Mouse (Mus musculus): Measurements from ENCODE around the gene Rnf213. TPM values are rescaled to one million over a fixed set of nuclear protein-coding genes. Genes with fewer than 3 reads are reported as not detected.
"Not testable (repeated sequence)": the region's sequence is repeated elsewhere in the genome, so short reads cannot be mapped to it uniquely, and the experiment has no call there.

Rnf213 gene
- 10 to 100 TPM; 19.1 to 20.6 TPM for total RNA-seq (2021)
- long read RNA-seq, experiment 1 = 0 reads
- long read RNA-seq, experiment 2 = 0 reads

DNA sequence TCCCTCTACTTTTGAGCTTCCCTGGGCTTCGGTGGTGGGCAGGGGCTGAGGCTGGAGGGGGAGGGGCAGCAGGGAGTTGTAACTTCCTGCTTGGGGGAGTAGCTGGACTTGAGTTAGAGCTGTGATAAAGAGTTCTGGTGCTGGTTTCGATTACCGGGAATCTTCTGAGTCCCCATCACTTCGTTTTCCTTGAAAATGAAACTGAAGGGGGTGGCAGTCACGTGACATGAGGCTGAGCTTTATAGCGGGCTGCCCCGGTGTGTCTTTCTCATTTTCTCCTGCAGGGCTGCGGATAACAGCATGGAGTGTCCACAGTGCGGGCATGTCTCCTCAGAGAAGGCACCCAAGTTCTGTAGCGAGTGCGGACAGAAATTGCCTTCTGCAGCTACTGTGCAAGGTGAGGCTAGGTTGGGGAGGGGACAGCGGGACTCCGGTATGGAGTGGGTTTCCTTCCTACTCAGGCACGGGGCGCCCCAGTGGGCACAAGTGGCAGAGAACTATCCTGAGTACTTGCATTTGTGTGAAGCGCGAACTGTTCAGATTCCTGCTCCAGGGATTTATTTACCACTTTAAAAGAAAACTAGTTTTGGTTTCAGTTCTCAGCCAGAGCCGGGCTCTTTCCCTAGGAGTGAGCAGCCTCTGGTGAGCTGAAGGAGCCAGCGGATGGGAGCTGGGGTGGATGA, at the start of gene Rnf213:
TSS of gene Rnf213 (plus strand) at position 301 of the 683 bp plus-strand sequence.
- peak; percentile 64 to 70 for DNase-seq (ENCODE audit: low spot score in 2 of 2)

DNA sequence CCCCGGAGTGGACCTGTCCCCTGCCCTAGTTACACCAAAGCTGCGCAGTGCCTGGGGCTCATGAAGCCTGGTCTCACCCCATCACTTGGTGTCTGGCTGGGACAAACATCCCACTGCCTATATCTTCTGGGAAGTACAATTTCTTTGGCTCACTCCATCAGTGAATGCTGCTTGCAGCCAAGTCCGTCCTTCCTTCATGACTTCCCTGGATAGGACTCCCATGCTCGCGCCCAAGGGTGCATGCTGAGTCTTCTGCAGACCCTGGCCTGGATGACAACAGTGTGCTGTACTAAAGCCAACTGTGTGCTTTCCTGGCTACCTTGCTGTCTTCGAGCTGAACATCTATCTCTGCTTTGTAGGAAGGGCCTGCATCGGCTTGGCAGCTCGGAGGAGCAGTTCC, 48.7 kb upstream of the Rnf213 start:
- no peak for DNase-seq (ENCODE audit: low spot score in 2 of 2)

DNA sequence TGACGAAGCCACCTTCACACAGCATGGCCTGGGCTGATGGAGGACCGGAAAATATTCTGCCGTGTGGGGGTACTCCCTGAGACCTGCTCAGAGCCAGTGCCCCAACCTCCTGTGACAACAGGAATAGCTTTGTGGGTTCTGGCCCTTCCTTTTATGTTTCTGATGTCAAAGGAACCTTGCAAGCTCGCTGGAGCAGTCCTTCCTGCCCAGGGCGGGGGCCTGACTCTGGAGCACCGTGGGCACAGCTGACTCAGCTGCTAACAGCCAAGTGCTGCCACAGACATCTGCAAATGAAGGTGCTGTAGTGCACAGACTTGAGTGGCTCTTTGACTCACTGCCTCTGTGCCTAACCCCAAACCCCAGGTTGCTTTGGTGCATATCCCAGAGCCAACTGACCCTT, 48.0 kb upstream of the Rnf213 start:
- no peak for DNase-seq (ENCODE audit: low spot score in 2 of 2)

DNA sequence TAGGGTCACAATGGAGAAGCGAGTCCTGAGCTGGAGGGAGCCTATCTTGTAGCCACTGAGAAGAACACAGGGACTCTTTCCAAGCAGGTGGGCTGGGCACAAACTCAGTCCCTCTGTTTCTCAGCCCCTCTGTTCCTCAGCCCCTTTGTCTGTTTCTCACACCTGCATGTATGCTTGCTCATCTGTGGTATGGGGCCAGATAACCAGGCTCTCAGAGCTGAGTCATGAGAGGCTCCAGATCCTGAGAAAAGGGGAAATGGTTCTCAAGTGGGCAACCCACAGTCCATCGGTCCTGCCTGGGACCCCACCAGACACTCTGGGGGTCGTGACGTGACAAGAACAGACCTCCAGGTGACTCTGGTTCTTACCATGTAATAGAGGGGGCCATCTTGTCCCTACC, 45.8 kb upstream of the Rnf213 start:
- DNase-seq (ENCODE audit: low spot score in 2 of 2) = no peak

DNA sequence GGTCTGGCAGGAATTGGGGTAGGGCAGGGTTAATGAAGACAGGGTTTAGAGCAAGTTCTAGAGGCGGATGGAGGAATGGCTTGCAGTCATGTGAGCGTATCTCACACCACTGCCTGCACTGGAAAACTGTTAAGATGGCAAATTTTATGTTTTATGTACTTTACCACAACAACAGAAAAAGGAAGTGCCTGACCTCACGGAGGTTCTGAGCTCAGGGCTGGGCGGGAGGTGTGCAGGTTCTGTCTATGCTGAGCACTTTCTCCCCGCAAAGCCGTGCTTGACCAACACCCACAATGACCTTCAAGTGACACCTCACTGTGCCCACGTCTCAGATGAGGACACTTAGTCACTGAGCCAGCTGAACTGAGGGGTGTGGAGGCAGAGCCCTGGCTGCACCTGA, 40.8 kb upstream of the Rnf213 start:
- DNase-seq (ENCODE audit: low spot score in 2 of 2) = no peak

DNA sequence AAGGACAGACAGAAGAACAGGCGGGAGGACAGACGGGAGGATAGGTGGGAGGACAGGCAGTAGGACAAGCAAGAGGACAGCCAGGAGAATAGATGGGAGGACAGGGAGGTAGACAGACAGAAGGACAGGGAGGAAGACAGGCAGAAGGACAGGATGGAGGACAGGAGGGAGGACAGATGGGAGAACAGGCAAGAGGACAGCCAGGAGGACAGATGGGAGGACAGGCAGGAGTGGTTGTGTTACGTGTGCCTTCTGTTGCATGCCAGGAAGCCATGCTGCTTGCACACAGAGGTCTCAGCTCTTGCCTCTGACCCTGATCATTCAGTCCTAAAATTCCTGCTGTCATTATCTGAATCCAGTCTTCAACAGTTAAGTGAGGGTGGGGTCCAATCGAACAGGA, 39.0 kb upstream of the Rnf213 start:
- no peak for DNase-seq (ENCODE audit: low spot score in 2 of 2)

DNA sequence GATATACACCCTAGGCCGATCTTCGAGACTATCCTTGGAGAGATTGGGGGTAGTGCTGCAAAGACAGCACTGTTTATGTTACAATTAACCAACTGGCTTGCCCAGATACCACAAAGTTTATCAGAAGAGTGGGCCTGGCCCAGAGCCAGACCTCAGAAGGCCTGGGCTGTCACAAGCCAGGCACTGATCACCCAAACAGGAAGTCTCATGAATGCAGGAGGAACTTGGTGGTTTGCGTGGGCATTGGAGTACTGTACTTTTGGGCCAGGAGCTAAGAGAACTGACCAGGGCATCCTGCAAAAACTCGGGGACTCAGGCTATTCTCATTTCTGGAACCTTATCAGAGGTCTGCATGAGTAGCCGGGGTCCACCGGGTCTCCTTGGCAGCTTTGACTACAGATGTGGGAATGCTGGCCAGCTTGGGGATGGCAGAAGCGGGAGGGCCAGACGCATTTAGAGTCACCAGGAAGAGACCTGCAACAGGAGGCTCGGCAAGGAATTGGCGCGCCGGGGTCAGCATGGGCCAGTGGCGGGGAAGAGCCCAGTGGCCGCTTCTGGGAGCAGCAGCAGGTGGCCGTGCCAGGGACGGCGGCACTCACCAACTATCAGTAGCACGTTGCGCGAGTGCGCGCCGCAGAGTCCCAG, 38.0 kb upstream of the Rnf213 start:
- peak; percentile 31 to 53 for DNase-seq (ENCODE audit: low spot score in 2 of 2)

DNA sequence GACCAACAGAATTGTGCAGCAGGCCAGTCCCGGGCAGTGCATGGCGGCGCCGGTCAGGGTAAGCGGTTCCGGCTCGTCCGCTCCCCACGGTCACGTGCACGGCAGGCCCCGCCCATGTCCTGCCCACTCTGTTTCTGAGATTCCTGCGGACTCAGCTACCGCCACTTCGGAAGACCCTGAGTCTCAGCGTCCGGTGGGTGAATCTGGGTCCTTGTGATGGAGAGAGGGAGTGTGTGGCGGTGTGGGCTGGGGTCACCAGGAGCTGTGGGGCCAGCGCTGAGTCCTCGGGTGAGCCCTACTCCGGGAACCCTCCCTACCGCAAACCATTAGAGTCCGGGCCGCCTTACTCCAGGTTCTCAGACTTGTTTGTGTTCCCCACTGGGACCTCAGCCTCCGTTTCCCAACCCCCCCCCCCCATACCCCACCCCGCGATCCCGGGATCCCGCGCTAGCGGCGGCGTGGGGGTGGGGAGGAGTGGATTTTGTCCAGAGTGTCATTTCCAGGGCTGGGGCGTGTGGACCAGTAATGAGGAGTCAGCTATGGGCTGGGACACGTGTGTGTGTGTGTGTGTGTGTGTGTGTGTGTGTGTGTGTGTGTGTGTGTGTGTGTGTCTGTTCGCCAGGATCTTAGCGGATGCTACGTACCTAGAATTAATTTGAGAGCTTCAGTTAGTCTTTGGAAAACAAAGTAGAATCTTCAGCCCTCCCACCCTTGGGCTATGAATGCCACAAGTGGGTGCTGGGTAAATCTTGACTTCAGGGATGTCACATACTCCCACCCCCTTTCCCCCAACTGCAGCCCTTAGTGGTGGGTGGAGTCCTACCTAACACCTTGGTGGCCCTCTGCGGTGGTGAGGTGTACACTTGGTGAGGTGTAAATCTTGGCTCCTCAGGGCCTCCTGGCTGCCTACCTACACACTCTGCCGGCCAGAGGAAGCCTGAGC, 37.2 kb upstream of the Rnf213 start, which contains the start of the genes Sgsh and Slc26a11:
TSS of gene Sgsh (minus strand) at position 94 of the 943 bp plus-strand sequence.
TSS of gene Slc26a11 (plus strand) at position 115 of the 943 bp plus-strand sequence.
- peak; percentile 89 to 92 for DNase-seq (ENCODE audit: low spot score in 2 of 2)

DNA sequence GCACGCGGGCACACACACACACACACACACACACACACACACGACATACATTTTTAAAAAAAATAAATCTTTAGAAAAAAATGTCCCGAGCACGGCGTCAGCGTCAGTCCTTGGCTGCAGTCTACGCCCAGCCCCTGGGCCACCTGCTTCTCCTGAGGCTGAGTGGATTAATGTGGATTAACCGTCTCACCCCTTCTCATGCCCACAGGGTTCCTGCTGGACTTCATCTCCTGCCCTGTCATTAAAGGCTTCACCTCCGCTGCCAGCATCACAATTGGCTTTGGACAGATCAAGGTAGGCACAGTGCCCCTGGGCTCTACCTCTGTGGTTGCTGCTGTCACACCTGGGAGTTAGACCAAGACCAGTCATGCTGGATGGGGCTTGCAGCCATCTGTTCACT, 33.8 kb upstream of the Rnf213 start:
- DNase-seq (ENCODE audit: low spot score in 2 of 2) = no peak

DNA sequence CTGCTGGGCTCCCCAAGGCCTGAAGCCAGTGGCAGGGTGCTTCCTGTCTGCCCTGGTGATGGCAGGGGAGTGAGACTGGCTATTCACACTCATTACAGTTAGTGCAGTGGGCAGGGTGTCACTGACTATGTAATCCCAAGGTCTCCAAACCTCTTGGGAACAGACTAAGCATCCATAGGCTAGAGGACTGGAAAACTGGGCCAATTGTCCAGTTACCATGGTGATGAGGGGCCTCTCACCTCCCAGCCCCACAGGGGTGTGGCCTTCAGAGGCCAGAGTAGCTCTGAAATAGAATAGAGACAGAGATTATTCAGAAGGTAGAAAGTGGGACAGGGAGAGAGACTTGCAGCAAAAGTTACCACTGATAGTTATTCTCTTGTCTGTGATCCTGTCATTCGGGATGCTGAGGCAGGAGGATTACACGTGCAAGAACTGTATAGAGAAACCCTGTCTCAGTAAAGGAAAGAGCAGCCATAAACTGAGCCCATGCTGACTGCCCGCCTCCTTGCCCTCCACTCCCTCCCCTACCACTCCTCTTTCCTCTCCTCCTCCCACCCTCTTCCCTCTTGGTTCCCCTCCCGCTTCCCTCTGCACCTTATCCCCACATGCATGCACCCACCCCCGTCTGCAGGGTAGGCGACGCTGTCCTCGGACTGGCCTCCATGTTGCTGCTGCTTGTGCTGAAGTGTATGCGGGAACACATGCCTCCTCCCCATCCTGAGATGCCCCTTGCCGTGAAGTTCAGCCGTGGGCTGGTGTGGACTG, 29.9 kb upstream of the Rnf213 start:
- no peak for DNase-seq (ENCODE audit: low spot score in 2 of 2)

DNA sequence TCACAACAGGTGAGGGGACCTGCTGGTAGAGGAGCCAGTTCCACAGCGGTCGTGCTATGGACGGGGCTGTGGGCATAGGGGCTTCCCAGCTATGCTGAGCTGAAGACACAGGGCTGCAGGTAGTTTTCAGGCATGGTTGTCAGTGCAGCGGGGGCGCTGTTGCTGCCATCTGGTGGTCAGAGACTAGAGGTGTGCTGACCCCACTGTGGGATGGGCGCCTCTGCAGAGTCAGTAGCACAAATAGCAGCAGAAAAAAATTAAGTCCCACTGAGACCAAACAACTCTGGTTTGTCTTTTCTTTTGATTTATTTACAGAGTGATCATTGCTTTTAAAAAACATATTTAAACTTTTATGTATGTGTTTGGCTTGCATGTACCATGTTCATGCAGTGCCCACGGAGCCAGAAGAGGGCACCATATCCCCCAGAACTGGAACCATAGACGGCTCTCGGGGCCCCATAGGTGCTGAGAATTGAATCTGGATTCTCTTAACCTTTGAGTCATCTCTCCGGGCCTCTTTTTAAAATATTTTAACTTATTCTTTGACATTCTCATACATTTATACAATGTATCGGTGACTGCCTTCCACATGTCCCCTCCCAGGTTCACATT, 29.3 kb upstream of the Rnf213 start:
- peak; percentile 63 to 68 for DNase-seq (ENCODE audit: low spot score in 2 of 2)

DNA sequence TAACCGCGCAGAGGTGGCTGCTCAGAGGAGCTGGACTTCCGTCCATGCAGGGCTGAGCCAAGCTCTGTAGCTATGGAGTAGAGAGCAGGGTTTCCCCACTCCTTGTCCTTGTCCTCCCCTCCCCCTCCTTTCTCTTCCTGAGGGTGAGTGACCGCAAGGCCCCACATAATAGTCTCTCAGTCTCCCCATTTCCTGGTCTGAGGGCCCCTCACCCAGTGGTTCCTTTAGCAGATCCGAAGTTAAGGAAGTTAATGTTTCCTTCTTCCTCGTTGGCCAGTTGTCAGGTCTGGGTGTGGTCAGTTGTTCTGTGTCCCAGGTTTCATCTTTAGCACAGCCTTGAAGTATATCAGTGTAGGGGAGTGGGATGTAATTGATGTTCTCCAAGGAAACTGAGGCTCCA, 17.5 kb upstream of the Rnf213 start:
- no peak for DNase-seq (ENCODE audit: low spot score in 2 of 2)

DNA sequence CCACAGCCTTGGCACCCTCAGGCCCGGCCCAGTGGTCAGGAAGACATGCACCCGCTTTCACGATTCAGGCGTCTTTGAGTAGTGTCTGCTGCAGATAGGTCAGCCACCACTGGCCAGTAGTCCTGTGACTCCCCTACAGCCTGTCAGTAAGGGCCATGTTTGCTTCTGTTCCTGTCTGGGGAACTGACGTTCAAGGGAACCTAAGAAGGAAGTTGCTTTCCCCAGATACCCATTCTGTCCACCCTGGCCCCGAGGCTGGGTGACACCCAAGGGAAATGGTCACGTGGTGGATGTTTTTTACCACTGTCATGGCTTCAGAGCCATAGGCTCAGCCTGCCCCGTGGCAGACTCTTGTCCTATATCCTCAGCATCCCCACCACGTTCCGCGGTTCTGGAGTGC, 15.6 kb upstream of the Rnf213 start:
- no peak for DNase-seq (ENCODE audit: low spot score in 2 of 2)

DNA sequence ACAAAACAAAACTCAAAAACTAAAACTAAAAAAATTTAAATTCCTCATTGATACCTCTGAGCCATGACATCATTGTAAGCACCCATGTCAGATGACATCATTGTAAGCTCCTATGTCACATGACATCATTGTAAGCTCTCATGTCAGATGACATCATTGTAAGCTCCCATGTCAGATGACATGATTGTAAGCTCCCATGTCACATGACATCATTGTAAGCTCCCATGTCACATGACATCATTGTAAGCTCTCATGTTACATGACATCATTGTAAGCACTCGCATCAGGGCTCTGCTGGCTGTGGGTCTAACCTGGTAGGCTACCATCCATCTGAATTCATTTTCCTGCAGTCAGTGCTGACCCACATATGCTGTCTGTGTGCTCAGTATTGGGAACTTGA, 14.3 kb upstream of the Rnf213 start:
- DNase-seq (ENCODE audit: low spot score in 2 of 2) = no peak

DNA sequence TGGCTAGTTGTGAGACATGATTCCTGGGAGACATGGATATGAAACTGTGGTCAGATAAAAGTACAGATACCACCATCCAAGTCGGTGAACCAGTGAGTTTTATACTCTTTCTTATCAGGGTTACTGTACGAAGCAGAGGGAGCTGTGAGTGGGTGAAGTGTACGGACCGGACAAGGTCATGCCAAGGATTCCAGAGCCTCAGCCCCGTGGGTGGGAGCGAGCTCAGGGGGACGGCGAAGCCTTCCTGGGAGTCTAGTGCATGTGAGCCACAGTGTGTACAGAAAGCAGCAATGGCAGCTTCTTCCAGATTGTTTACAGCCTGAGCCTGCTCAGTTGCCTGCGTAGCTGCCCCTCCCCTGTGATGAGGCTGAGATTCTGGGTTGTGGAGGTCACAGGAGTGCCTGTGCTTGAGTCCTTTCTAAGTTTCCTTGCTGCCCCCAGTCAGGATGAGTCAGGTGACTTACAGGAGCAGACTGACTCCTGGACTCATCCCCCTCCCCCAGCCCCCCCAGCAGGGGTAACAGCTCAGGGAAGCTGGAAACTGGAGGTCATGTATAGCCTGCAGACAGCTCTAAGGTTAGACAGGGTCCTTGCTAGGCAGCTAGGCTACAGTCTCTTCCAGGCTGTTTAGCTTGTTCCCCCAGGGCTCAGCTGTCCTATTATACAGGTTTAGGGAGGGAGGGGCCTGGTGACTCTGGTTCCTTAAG, 11.1 kb upstream of the Rnf213 start:
- DNase-seq (ENCODE audit: low spot score in 2 of 2) = no peak

DNA sequence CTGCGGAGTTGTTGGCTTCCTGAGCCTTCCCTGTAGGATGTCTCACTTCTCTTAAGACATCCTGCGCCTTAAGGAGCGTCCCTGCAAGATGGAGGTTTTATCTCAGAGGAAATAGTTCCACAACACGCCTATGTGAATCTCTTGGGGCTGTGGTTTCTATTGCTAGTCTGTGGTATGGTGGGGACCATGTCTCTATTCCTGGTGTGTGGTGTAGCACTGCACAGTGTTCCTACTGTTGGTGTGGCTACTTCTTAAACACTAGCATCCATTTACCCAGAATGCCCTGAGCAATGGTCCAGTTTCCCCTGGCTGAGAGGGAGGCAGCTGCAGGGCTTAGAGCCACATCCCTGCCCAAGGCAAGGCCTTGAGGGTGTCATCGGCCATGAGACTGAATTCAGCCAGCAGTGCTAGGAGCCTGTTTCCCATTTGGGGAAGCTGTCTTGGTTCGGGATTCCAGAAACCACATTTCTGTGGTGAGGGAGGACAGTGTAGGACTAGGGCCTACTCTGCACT, 10.5 kb upstream of the Rnf213 start:
- DNase-seq (ENCODE audit: low spot score in 2 of 2) = no peak

DNA sequence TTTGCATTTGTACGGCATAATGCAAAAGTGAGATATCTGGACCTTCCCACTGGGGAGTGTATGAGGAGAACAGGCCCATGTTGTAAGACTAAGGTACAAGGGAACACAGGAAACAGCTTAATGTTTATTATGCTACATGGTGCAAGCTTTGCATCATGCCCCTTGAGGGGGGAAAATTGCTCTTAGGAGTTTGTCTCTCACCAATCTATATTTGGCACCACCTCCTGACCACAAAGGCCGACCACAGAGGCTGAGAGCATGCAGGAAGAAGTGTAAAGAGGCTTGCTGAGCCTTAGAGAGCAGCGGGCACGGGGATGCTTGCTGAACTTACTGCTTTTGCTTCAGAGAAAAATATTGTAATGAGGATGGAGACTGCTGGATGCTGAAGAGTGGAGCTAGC, 8.0 kb upstream of the Rnf213 start:
- DNase-seq (ENCODE audit: low spot score in 2 of 2) = no peak

DNA sequence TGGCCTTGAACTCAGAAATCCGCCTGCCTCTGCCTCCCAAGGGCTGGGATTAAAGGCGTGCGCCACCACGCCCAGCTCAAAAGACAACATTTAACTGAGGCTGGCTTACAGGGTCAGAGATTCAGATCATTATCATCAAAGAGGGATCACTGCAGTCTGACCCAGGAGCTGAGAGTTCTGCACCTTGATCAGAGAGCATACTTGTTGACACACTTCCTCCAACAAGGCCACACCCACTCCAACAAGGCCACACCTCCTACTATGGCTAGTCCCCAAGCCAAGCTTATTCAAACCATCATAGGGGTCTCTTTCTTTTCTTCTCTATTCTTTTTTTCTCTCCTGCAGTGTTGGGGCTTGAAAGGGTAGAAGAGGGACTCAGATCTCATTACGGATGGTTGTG, 6.6 kb upstream of the Rnf213 start:
- DNase-seq (ENCODE audit: low spot score in 2 of 2) = no peak

DNA sequence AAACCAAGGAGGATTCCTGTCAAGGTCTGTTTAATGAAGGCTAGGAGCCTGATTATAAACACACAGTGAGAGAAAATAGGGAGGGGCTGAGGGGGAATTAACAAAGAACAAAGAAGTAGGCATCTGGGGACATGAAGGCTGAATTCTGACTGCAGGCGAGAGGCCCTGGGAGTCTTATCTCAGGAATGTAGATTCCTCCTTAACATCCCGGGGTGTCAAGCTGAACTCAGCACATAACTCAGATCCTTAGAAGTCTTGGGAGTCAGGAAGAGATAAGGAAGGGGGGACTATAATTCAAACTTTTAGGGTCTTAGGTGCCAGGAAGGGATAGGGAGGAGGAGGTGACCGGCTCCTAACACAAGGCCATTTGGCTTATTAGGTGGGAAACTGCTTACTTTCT, 5.6 kb upstream of the Rnf213 start:
- DNase-seq (ENCODE audit: low spot score in 2 of 2) = not testable (repeated sequence)

DNA sequence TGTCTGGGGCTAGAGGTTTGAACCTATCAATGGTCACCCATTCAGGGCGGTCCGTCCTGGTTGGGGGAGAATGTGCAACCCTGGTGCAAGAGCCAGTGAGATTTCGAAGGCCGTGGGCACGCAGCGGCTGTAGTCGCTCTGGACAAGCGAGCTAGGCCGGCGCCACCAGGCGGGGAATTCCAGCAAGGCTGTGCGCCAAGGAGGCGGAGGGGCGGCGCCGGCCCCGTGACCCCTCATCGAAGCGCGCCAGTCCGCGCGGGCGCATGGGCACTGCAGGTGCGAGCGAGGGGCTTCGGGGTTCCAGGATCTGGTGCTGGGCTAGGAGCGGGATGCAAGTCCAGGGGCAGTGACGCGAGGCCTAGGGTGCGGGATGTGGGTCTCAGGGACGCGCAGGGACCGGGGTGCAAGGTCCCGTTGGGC, 3.0 kb upstream of the Rnf213 start:
- DNase-seq (ENCODE audit: low spot score in 2 of 2) = peak; percentile 80 to 82
